ENCODE assay signal across 8 mouse cellular contexts in the genomic region with DNA sequence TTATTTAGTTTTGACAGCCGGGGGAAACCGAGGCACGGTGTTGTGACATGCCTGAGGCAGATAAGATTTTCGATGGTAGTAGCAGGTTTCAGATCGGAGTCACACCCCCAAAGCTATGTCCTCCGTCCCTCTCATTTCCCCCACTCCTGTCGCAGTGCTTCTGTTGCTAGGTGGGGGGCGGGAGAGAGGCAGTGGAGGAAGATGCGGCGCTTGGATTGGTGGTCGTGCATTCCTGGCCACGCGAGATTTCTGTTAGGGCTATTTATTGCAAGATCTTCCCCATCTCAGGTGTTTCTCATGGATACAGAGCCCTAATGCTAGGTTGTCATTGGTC. TPM values are rescaled to one million over a fixed set of nuclear protein-coding genes. Genes with fewer than 3 reads are reported as not detected.
DNase-seq lines count a peak whose midpoint lies in the region; ATAC-seq and TF ChIP-seq lines count a peak whose summit lies in the region.

No protein-coding gene starts in this region.

- no peaks in the 10 kb centered on the region for H3K36me3 ChIP-seq in kidney, embryonic 16.5 days (ENCODE audit: insufficient read depth, low read length)
- no peaks in the 10 kb centered on the region for H3K36me3 ChIP-seq in forebrain, embryonic 12.5 days (replicated peaks)
- H3K36me3 ChIP-seq in lung, embryonic 16.5 days (ENCODE audit: control insufficient read depth, insufficient read depth, low read length): no peaks in the 10 kb centered on the region

- no peak for TF ChIP-seq CTCF in brain, embryonic 14.5 days (IDR thresholded peaks at IDR 0.05; ENCODE audit: borderline replicate concordance, extremely low read depth, insufficient read depth, insufficient read length)

- H3K9me3 ChIP-seq in kidney, embryonic 16.5 days (ENCODE audit: low read length): no peaks in the 10 kb centered on the region
- H3K9me3 ChIP-seq in forebrain, embryonic 12.5 days: no peaks in the 10 kb centered on the region
- H3K9me3 ChIP-seq in lung, embryonic 16.5 days (ENCODE audit: control insufficient read depth, low read length): no peaks in the 10 kb centered on the region

- ATAC-seq in kidney, embryonic 16.5 days (ENCODE audit: low FRiP score, low TSS enrichment): no peak
- ATAC-seq in forebrain, embryonic 12.5 days (ENCODE audit: low FRiP score): peak; percentile 21; the same call in 1 of the 2 replicates
- ATAC-seq in lung, embryonic 16.5 days (ENCODE audit: low read depth): no peak; the same call in 1 of the 2 replicates

- peak overlapping the region; percentile 88 for H3K4me3 ChIP-seq in kidney, embryonic 16.5 days (ENCODE audit: low read length)
- H3K4me3 ChIP-seq in forebrain, embryonic 12.5 days (replicated peaks): peak overlapping the region; percentile 97
- H3K4me3 ChIP-seq in lung, embryonic 16.5 days (ENCODE audit: low read length): peak overlapping the region; percentile 88

- 0% methylated on average over 13 of the region's 13 CpGs for WGBS in kidney, embryonic 16.5 days
- 0% methylated on average over 13 of the region's 13 CpGs for WGBS in forebrain, embryonic 12.5 days
- 0% methylated on average over 13 of the region's 13 CpGs for WGBS in lung, embryonic 16.5 days

- peak overlapping the region; percentile 94 for H3K27ac ChIP-seq in kidney, embryonic 16.5 days (ENCODE audit: low read length)
- H3K27ac ChIP-seq in forebrain, embryonic 12.5 days: peak overlapping the region; percentile 93
- H3K27ac ChIP-seq in lung, embryonic 16.5 days (ENCODE audit: low read length): peak overlapping the region; percentile 86

- no peak for TF ChIP-seq POLR2A in brain, embryonic 14.5 days (IDR thresholded peaks at IDR 0.05; ENCODE audit: borderline replicate concordance, extremely low read depth, insufficient read depth, insufficient read length, poor library complexity, severe bottlenecking)

- peak overlapping the region; percentile 93 for H3K9ac ChIP-seq in kidney, embryonic 16.5 days (replicated peaks; ENCODE audit: low read length)
- H3K9ac ChIP-seq in forebrain, embryonic 12.5 days: peak overlapping the region; percentile 95
- peak overlapping the region; percentile 92 for H3K9ac ChIP-seq in lung, embryonic 16.5 days (ENCODE audit: low read length)

- no peaks in the 10 kb centered on the region for H3K27me3 ChIP-seq in kidney, embryonic 16.5 days (ENCODE audit: insufficient read depth, low read length)
- no peaks in the 10 kb centered on the region for H3K27me3 ChIP-seq in forebrain, embryonic 12.5 days
- H3K27me3 ChIP-seq in lung, embryonic 16.5 days (ENCODE audit: control insufficient read depth, insufficient read depth, low read depth, low read length): no peaks in the 10 kb centered on the region

- peaks cover 16% of the 10 kb centered on the region for H3K4me1 ChIP-seq in kidney, embryonic 16.5 days (ENCODE audit: insufficient read depth, low read length)
- peaks cover 31% of the 10 kb centered on the region for H3K4me1 ChIP-seq in forebrain, embryonic 12.5 days
- H3K4me1 ChIP-seq in lung, embryonic 16.5 days (replicated peaks; ENCODE audit: control insufficient read depth, insufficient read depth, low read length): peaks cover 12% of the 10 kb centered on the region

- DNase-seq in kidney, postnatal 14 days: no peak
- peak; percentile 91 for DNase-seq in brain, embryonic 14.5 days (ENCODE audit: low read depth)
- peak; percentile 46 to 57 for DNase-seq in layer of hippocampus, adult 18-20 months (ENCODE audit: low spot score in 2 of 2)
- peak; percentile 92 to 97 for DNase-seq in right cerebral cortex, postnatal 10 days (ENCODE audit: low spot score in 2 of 2)
- DNase-seq in urinary bladder, postnatal 25 days (ENCODE audit: low spot score): no peak

- H3K4me2 ChIP-seq in kidney, embryonic 16.5 days (replicated peaks; ENCODE audit: low read depth, low read length): peak overlapping the region; percentile 89
- H3K4me2 ChIP-seq in forebrain, embryonic 12.5 days: peak overlapping the region; percentile 81
- H3K4me2 ChIP-seq in lung, embryonic 16.5 days (ENCODE audit: low read depth, low read length): peak overlapping the region; percentile 98

RNA-seq across cellular contexts. Expression of a gene that starts 0.7 kb away (rescaled TPM):
- 73.6 and 74.7 TPM in 2 replicates for polyA plus RNA-seq in kidney, embryonic 16.5 days (2015; fragmentation: Nextera tagmentation; extraction: Ambion mirVana)
- 141 and 173 TPM in 2 replicates for polyA plus RNA-seq in brain, embryonic 14.5 days (2012; rRNA removed)
- polyA plus RNA-seq in forebrain, embryonic 12.5 days (2016; fragmentation: Nextera tagmentation; extraction: Ambion mirVana): 118 and 129 TPM in 2 replicates
- 100 to 1,000 TPM; 129 to 131 TPM for total RNA-seq in layer of hippocampus, adult 18-20 months (2021)
- 58.8 and 63.4 TPM in 2 replicates for polyA plus RNA-seq in lung, embryonic 16.5 days (2015; fragmentation: Nextera tagmentation; extraction: Ambion mirVana)

RNA-seq across cellular contexts. Expression of a gene that starts 28.5 kb away (rescaled TPM):
- 13.0 and 13.2 TPM in 2 replicates for polyA plus RNA-seq in kidney, embryonic 16.5 days (2015; fragmentation: Nextera tagmentation; extraction: Ambion mirVana)
- polyA plus RNA-seq in brain, embryonic 14.5 days (2012; rRNA removed): 12.6 and 13.4 TPM in 2 replicates
- 9.6 and 9.8 TPM in 2 replicates for polyA plus RNA-seq in forebrain, embryonic 12.5 days (2016; fragmentation: Nextera tagmentation; extraction: Ambion mirVana)
- 10 to 100 TPM; 18.3 TPM for total RNA-seq in layer of hippocampus, adult 18-20 months (2021)
- 8.6 and 10.4 TPM in 2 replicates for polyA plus RNA-seq in lung, embryonic 16.5 days (2015; fragmentation: Nextera tagmentation; extraction: Ambion mirVana)

RNA-seq across cellular contexts. Expression of a gene that starts 29.5 kb away (rescaled TPM):
- 0.19 and 0.25 TPM in 2 replicates for polyA plus RNA-seq in kidney, embryonic 16.5 days (2015; fragmentation: Nextera tagmentation; extraction: Ambion mirVana)
- 1.2 and 2.1 TPM in 2 replicates for polyA plus RNA-seq in brain, embryonic 14.5 days (2012; rRNA removed)
- polyA plus RNA-seq in forebrain, embryonic 12.5 days (2016; fragmentation: Nextera tagmentation; extraction: Ambion mirVana): 0.36 and 0.64 TPM in 2 replicates
- under 1 TPM; 0.72 to 0.94 TPM for total RNA-seq in layer of hippocampus, adult 18-20 months (2021)
- 0.23 and 0.34 TPM in 2 replicates for polyA plus RNA-seq in lung, embryonic 16.5 days (2015; fragmentation: Nextera tagmentation; extraction: Ambion mirVana)

RNA-seq across cellular contexts. Expression of a gene that starts 42.9 kb away (rescaled TPM):
- not detected in 2 replicates for polyA plus RNA-seq in kidney, embryonic 16.5 days (2015; fragmentation: Nextera tagmentation; extraction: Ambion mirVana)
- not detected in 2 replicates for polyA plus RNA-seq in brain, embryonic 14.5 days (2012; rRNA removed)
- polyA plus RNA-seq in forebrain, embryonic 12.5 days (2016; fragmentation: Nextera tagmentation; extraction: Ambion mirVana): not detected in 2 replicates
- total RNA-seq in layer of hippocampus, adult 18-20 months (2021): not detected
- polyA plus RNA-seq in lung, embryonic 16.5 days (2015; fragmentation: Nextera tagmentation; extraction: Ambion mirVana): 0.34 and 0.45 TPM in 2 replicates

RNA-seq across cellular contexts. Expression of a gene that starts 47.0 kb away (rescaled TPM):
- polyA plus RNA-seq in kidney, embryonic 16.5 days (2015; fragmentation: Nextera tagmentation; extraction: Ambion mirVana): 12.7 and 22.6 TPM in 2 replicates
- polyA plus RNA-seq in brain, embryonic 14.5 days (2012; rRNA removed): 33.1 and 33.5 TPM in 2 replicates
- polyA plus RNA-seq in forebrain, embryonic 12.5 days (2016; fragmentation: Nextera tagmentation; extraction: Ambion mirVana): 21.6 and 22.6 TPM in 2 replicates
- 10 to 100 TPM; 30.4 to 32.6 TPM for total RNA-seq in layer of hippocampus, adult 18-20 months (2021)
- 13.9 and 15.8 TPM in 2 replicates for polyA plus RNA-seq in lung, embryonic 16.5 days (2015; fragmentation: Nextera tagmentation; extraction: Ambion mirVana)

Comparison
In these comparisons a context has a peak if more than half of its experiments do, and no peak if none do; other contexts are left out.
1. DNase-seq: peak in brain, embryonic 14.5 days (single experiment), layer of hippocampus, adult 18-20 months (2 of 2) and right cerebral cortex, postnatal 10 days (2 of 2); none in kidney, postnatal 14 days (single experiment) and urinary bladder, postnatal 25 days (single experiment).
2. Peak in every context shown above with its lines, with median percentiles within 50 percentile points of each other: H3K27ac ChIP-seq, H3K4me2 ChIP-seq, H3K4me3 ChIP-seq and H3K9ac ChIP-seq.